Mouse (Mus musculus): ENCODE measurements at regions not wholly inside any gene's neighbourhood (a gene's known extent, or its start where the extent isn't known, plus 50 kb on each side); places are given as distances from the start of the nearest gene placed in this dataset.

DNA sequence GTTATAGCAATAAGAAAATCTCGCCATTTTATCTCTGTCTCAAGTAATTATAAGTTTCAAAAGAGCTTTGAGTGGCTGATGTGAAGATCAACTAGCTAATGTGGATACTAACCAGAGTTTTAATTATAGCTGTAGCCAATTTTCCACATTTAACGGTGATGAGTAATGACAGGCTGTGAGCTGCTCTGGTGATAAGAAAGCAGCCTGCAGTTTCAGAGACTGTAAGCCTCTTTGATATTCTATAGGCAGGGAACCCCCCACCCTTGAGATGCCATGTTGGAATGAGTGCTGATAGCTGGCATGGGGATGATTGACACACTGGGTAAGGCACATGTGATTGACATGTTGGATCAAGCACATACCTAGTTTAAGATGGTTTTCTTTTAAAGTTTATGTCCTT, 245.6 kb upstream of the Ubash3b start:
- H3K27ac ChIP-seq (replicated peaks; ENCODE audit: low read depth, low read length), result no peak overlapping the region
- no peak for ATAC-seq (ENCODE audit: low FRiP score, low read depth)
- no peaks in the 10 kb centered on the region for H3K9me3 ChIP-seq (ENCODE audit: control insufficient read depth, low read length)
- no peak overlapping the region for H3K4me2 ChIP-seq (replicated peaks; ENCODE audit: low read depth, low read length, severe bottlenecking)
- TF ChIP-seq POLR2A (IDR thresholded peaks at IDR 0.05; ENCODE audit: borderline replicate concordance, extremely low read depth, insufficient read depth, insufficient read length), result no peak
- H3K4me3 ChIP-seq (replicated peaks; ENCODE audit: low read length), result no peak overlapping the region
- WGBS, result 45% methylated on average over 2 of the region's 2 CpGs
- H3K27me3 ChIP-seq (ENCODE audit: control insufficient read depth, insufficient read depth, low read length), result no peaks in the 10 kb centered on the region
- no peaks in the 10 kb centered on the region for H3K4me1 ChIP-seq (ENCODE audit: control insufficient read depth, insufficient read depth, low read length)
- H3K36me3 ChIP-seq (ENCODE audit: control insufficient read depth, insufficient read depth, low read length), result no peaks in the 10 kb centered on the region
- DNase-seq (ENCODE audit: low spot score), result no peak
- H3K9ac ChIP-seq (ENCODE audit: low read depth, low read length, severe bottlenecking), result no peak overlapping the region

DNA sequence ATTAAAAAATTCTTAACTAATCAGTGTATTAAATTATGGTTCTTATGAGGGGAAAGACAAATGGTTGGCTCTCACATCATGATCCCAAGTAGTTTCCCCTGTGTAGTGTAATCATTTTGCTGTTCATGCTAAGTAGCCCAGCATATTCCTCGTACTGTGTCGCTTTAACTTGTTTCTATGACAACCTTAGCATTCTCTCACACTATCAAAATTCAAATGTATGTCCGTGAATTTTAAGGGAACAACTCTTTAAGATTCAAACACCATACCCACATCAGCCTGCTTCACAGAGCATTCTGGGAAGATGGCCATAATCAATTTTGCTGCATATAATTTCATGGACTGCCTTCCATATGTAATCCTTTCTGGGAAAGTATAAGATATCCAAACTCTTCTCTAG, 241.4 kb upstream of the Ubash3b start:
- Histone ChIP-seq H3K9me3 (ENCODE audit: control insufficient read depth, low read length) (no peaks in the 10 kb centered on the region), H3K4me2 (replicated peaks; ENCODE audit: low read depth, low read length, severe bottlenecking) (no peak overlapping the region), H3K27ac (replicated peaks; ENCODE audit: low read depth, low read length) (no peak overlapping the region), H3K4me1 (ENCODE audit: control insufficient read depth, insufficient read depth, low read length) (no peaks in the 10 kb centered on the region), H3K9ac (ENCODE audit: low read depth, low read length, severe bottlenecking) (no peak overlapping the region), H3K27me3 (ENCODE audit: control insufficient read depth, insufficient read depth, low read length) (no peaks in the 10 kb centered on the region), H3K36me3 (ENCODE audit: control insufficient read depth, insufficient read depth, low read length) (no peaks in the 10 kb centered on the region), H3K4me3 (replicated peaks; ENCODE audit: low read length) (no peak overlapping the region)
- DNase-seq (ENCODE audit: low spot score) (no peak), ATAC-seq (ENCODE audit: low FRiP score, low read depth) (no peak)
- TF ChIP-seq POLR2A (IDR thresholded peaks at IDR 0.05; ENCODE audit: borderline replicate concordance, extremely low read depth, insufficient read depth, insufficient read length), result no peak
- WGBS, result 83% methylated on average over 3 of the region's 3 CpGs

DNA sequence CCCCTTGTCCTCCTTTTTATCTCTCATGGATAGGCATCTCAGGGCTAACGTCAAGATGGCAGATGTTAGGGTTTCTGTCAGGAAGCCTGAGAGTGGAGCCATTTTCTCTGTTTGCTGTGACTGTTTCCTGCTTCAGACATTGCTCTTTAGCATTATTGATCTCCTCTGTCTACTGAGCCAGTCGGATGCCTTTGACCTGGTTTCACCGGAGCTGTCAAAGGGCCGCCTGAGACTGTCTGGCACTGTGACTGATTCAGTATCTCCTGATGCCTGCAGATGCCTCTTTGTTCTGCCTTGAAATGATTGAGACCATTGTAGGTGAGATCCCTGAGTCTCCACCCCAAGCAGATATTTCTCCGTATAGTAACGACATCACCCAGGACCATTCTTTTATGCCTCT, 239.5 kb upstream of the Ubash3b start:
- Histone ChIP-seq H3K4me1 (ENCODE audit: control insufficient read depth, insufficient read depth, low read length) (no peaks in the 10 kb centered on the region), H3K9me3 (ENCODE audit: control insufficient read depth, low read length) (no peaks in the 10 kb centered on the region), H3K27me3 (ENCODE audit: control insufficient read depth, insufficient read depth, low read length) (no peaks in the 10 kb centered on the region), H3K4me2 (replicated peaks; ENCODE audit: low read depth, low read length, severe bottlenecking) (no peak overlapping the region), H3K9ac (ENCODE audit: low read depth, low read length, severe bottlenecking) (no peak overlapping the region), H3K36me3 (ENCODE audit: control insufficient read depth, insufficient read depth, low read length) (no peaks in the 10 kb centered on the region), H3K4me3 (replicated peaks; ENCODE audit: low read length) (no peak overlapping the region), H3K27ac (replicated peaks; ENCODE audit: low read depth, low read length) (no peak overlapping the region)
- WGBS, result 86% methylated on average over 6 of the region's 6 CpGs
- ATAC-seq (ENCODE audit: low FRiP score, low read depth) (no peak), DNase-seq (ENCODE audit: low spot score) (no peak)
- TF ChIP-seq POLR2A (IDR thresholded peaks at IDR 0.05; ENCODE audit: borderline replicate concordance, extremely low read depth, insufficient read depth, insufficient read length), result no peak

GRCm38 (mm10) chr9:41395471-41395870, 234.0 kb upstream of the Ubash3b start:
- 23% methylated on average over 4 of the region's 4 CpGs for WGBS
- no peak for DNase-seq (ENCODE audit: low spot score)
- H3K27ac ChIP-seq (replicated peaks; ENCODE audit: low read depth, low read length), result no peak overlapping the region

GRCm38 (mm10) chr9:41391591-41392320, 230.3 kb upstream of the Ubash3b start:
- H3K9ac ChIP-seq (ENCODE audit: low read depth, low read length, severe bottlenecking), result no peak overlapping the region
- no peak overlapping the region for H3K4me2 ChIP-seq (replicated peaks; ENCODE audit: low read depth, low read length, severe bottlenecking)
- ATAC-seq (ENCODE audit: low FRiP score, low read depth) (no peak), DNase-seq (ENCODE audit: low spot score) (no peak)
- no peaks in the 10 kb centered on the region for H3K27me3 ChIP-seq (ENCODE audit: control insufficient read depth, insufficient read depth, low read length)
- WGBS, result 53% methylated on average over 6 of the region's 6 CpGs
- no peak overlapping the region for H3K4me3 ChIP-seq (replicated peaks; ENCODE audit: low read length)
- H3K36me3 ChIP-seq (ENCODE audit: control insufficient read depth, insufficient read depth, low read length), result no peaks in the 10 kb centered on the region
- no peak for TF ChIP-seq POLR2A (IDR thresholded peaks at IDR 0.05; ENCODE audit: borderline replicate concordance, extremely low read depth, insufficient read depth, insufficient read length)
- H3K9me3 ChIP-seq (ENCODE audit: control insufficient read depth, low read length), result no peaks in the 10 kb centered on the region
- peaks cover 4% of the 10 kb centered on the region; the same call in 1 of the 2 replicates for H3K4me1 ChIP-seq (ENCODE audit: control insufficient read depth, insufficient read depth, low read length)
- H3K27ac ChIP-seq (replicated peaks; ENCODE audit: low read depth, low read length), result no peak overlapping the region

More at GRCm38 (mm10) chr9:41395471-41395870, 234.0 kb upstream of the Ubash3b start:
- Histone ChIP-seq H3K9me3 (ENCODE audit: control insufficient read depth, low read length) (no peaks in the 10 kb centered on the region), H3K4me3 (replicated peaks; ENCODE audit: low read length) (no peak overlapping the region), H3K27me3 (ENCODE audit: control insufficient read depth, insufficient read depth, low read length) (no peaks in the 10 kb centered on the region), H3K9ac (ENCODE audit: low read depth, low read length, severe bottlenecking) (no peak overlapping the region), H3K4me1 (ENCODE audit: control insufficient read depth, insufficient read depth, low read length) (peaks cover 4% of the 10 kb centered on the region; the same call in 1 of the 2 replicates), H3K36me3 (ENCODE audit: control insufficient read depth, insufficient read depth, low read length) (no peaks in the 10 kb centered on the region), H3K4me2 (replicated peaks; ENCODE audit: low read depth, low read length, severe bottlenecking) (no peak overlapping the region)
- ATAC-seq (ENCODE audit: low FRiP score, low read depth), result no peak
- TF ChIP-seq POLR2A (IDR thresholded peaks at IDR 0.05; ENCODE audit: borderline replicate concordance, extremely low read depth, insufficient read depth, insufficient read length), result no peak

Data from limb, embryonic 14.5 days (tissue).